Mouse (Mus musculus) lung, embryonic 14.5 days (tissue): ENCODE results near the gene Homer2. TPM values are rescaled to one million over a fixed set of nuclear protein-coding genes. Genes with fewer than 3 reads are reported as not detected.

Experiments used
- ATAC-seq: fragments of 200-750 bp; cut with Nextera tagmentation; 2 replicates; pipeline ENCODE4 v1.8.0; 2017; ENCODE audit warnings: mild to moderate bottlenecking, moderate TSS enrichment, moderate library complexity; ENCODE audit not compliant: insufficient read depth
- DNase-seq: peaks from one replicate; pipeline ENCODE4 v3.0.0-alpha.2; 2015
- H3K27ac ChIP-seq: fragments of 300-500 bp; sonication (generic); 2 replicates; pipeline ENCODE4 v1.5.1; 2014; ENCODE audit warnings: low read depth, mild to moderate bottlenecking, moderate library complexity
- H3K27me3 ChIP-seq: fragments of 300-500 bp; sonication (generic); 2 replicates; pipeline ENCODE4 v1.6.1; 2014; ENCODE audit warnings: low read length, control low read depth; ENCODE audit not compliant: insufficient read depth
- H3K36me3 ChIP-seq: fragments of 300-500 bp; sonication (generic); 2 replicates; pipeline ENCODE4 v1.6.1; 2014; ENCODE audit warnings: control low read depth; ENCODE audit not compliant: insufficient read depth
- H3K4me1 ChIP-seq: fragments of 300-500 bp; sonication (generic); 2 replicates; pipeline ENCODE4 v1.6.1; 2014; ENCODE audit warnings: antibody characterized with exemption, control low read depth; ENCODE audit not compliant: insufficient read depth
- H3K4me2 ChIP-seq: fragments of 300-500 bp; sonication (generic); 2 replicates; pipeline ENCODE4 v1.6.1; 2014; ENCODE audit warnings: mild to moderate bottlenecking
- H3K4me3 ChIP-seq: fragments of 300-500 bp; sonication (generic); 2 replicates; pipeline ENCODE4 v1.5.1; 2014; ENCODE audit warnings: low read depth, low read length
- H3K9ac ChIP-seq: fragments of 300-500 bp; sonication (generic); 2 replicates; pipeline ENCODE4 v1.6.1; 2014
- H3K9me3 ChIP-seq: fragments of 300-500 bp; sonication (generic); 2 replicates; pipeline ENCODE4 v1.6.1; 2016; ENCODE audit warnings: low read depth, low read length, control low read depth
- CTCF ChIP-seq: IDR thresholded peaks from 2 replicates; pipeline ENCODE4 v1.5.1; 2016; ENCODE audit warnings: antibody characterized with exemption, low read depth
- WGBS: fragments of 180-500 bp; shearing (Covaris S2); extraction: QIAGEN DNeasy Blood & Tissue Kit; methylation state at CpG from one replicate; pipeline ENCODE4 v1.1.7; 2014; 5-methylcytosine and 5-hydroxymethylcytosine counted together
- polyA plus RNA-seq: library from polyadenylated mRNA; unstranded; fragments of >200 nt; fragmentation: Nextera tagmentation; extraction: Ambion mirVana; gene quantifications from 2 replicates; pipeline ENCODE4 v1.2.1, GENCODE M21; 2014

Homer2 gene
- polyA plus RNA-seq, 1 experiment from 2014 or later: 38.2 TPM

DNA sequence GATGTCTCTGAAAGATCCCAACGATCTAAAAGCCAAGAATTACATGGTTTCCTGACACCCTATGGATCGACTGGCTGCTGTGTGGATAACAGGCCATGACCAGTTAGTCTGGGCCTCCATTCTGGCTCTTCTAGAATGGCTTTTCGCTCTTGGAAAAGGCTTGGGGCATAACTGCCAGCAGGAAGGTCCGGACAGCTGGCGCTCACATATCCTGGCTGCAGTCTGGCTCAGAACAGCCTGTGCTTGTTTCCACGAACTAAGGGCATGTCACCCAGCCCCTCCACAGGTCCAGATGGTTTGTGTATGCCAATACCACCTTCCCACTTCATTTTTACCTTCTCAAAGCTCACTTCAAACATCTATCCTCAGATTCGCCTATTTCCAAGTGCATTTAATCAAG lies 22.0 kb downstream of the Homer2 start:
- H3K4me3 ChIP-seq: no peak overlapping the region
- H3K4me2 ChIP-seq: no peak overlapping the region
- H3K27ac ChIP-seq: no peak overlapping the region
- H3K36me3 ChIP-seq: no peaks in the 10 kb centered on the region
- DNase-seq: no peak
- no peaks in the 10 kb centered on the region for H3K27me3 ChIP-seq
- no peak for ATAC-seq
- TF ChIP-seq CTCF: no peak
- 68% methylated on average over 7 of the region's 7 CpGs for WGBS
- no peaks in the 10 kb centered on the region for H3K9me3 ChIP-seq
- H3K4me1 ChIP-seq: no peaks in the 10 kb centered on the region
- no peak overlapping the region for H3K9ac ChIP-seq

- Histone ChIP-seq H3K9ac (no peak overlapping the region), H3K4me1 (no peaks in the 10 kb centered on the region), H3K36me3 (no peaks in the 10 kb centered on the region), H3K9me3 (no peaks in the 10 kb centered on the region), H3K27ac (peak overlapping the region; percentile 1; the same call in 1 of the 2 replicates), H3K4me2 (no peak overlapping the region), H3K27me3 (no peaks in the 10 kb centered on the region), H3K4me3 (no peak overlapping the region)
- 67% methylated on average over 7 of the region's 7 CpGs for WGBS
- DNase-seq (no peak), ATAC-seq (no peak)
- no peak for TF ChIP-seq CTCF
These were observed 23.4 kb downstream of the Homer2 start for GRCm38 (mm10) chr7:81683779-81684422.

GRCm38 (mm10) chr7:81681386-81681785 lies 25.9 kb downstream of the Homer2 start:
- 56% methylated on average over 3 of the region's 3 CpGs for WGBS
- Histone ChIP-seq H3K9me3 (no peaks in the 10 kb centered on the region), H3K4me1 (no peaks in the 10 kb centered on the region), H3K4me3 (no peak overlapping the region), H3K36me3 (no peaks in the 10 kb centered on the region), H3K9ac (no peak overlapping the region), H3K27me3 (no peaks in the 10 kb centered on the region), H3K27ac (no peak overlapping the region), H3K4me2 (no peak overlapping the region)
- DNase-seq (no peak), ATAC-seq (no peak)
- TF ChIP-seq CTCF: no peak

DNA sequence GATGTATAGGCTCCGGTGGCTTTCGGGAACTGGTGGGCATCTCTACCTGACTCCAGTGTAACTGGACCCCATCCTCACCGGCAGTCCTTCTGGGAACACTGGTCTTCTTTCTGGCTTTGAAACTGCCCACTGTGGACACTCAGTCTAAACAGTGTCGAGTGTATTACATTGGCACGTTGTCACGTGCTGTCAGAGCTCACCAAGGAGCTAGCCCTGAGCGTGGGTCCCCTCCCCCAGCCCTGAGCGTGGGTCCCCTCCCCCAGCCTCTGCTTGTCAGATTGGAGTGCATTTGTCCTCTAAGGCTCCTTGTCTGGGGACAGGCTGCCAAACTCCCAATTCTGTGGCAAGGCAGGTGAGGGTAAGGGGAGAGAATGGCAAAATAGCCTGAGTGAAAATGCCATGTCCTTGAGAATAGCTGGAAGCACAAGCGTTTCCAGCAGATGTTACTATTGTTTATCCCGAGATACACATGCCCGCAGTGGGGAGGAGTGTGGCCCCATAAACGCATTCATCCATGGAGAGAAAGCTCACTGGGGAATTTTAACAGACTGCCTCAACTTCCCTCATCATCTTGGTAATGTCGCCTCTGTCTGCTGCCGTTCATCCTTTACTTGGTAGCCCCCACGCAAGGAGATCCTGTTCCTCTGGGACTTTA lies 33.8 kb downstream of the Homer2 start:
- H3K4me1 ChIP-seq: peaks cover 7% of the 10 kb centered on the region
- 0 out of 2 replicates have a peak, but pooled peaks have one; percentile 44 for ATAC-seq
- H3K9ac ChIP-seq: no peak overlapping the region
- no peak overlapping the region for H3K4me3 ChIP-seq
- TF ChIP-seq CTCF: no peak
- 36% methylated on average over 15 of the region's 15 CpGs for WGBS
- no peak for DNase-seq
- H3K36me3 ChIP-seq: no peaks in the 10 kb centered on the region
- H3K27ac ChIP-seq: no peak overlapping the region
- H3K9me3 ChIP-seq: no peaks in the 10 kb centered on the region
- no peaks in the 10 kb centered on the region for H3K27me3 ChIP-seq
- no peak overlapping the region for H3K4me2 ChIP-seq

- ATAC-seq: no peak
- Histone ChIP-seq H3K36me3 (no peaks in the 10 kb centered on the region), H3K4me1 (peaks cover 7% of the 10 kb centered on the region), H3K4me2 (0 out of 2 replicates have a peak overlapping the region, but pooled peaks have one; percentile 10), H3K9ac (no peak overlapping the region), H3K4me3 (no peak overlapping the region), H3K27ac (no peak overlapping the region), H3K27me3 (no peaks in the 10 kb centered on the region), H3K9me3 (no peaks in the 10 kb centered on the region)
- no peak for TF ChIP-seq CTCF
- WGBS: 55% methylated on average over 10 of the region's 10 CpGs
- DNase-seq: no peak
These were observed 34.5 kb downstream of the Homer2 start for GRCm38 (mm10) chr7:81672735-81673291.

DNA sequence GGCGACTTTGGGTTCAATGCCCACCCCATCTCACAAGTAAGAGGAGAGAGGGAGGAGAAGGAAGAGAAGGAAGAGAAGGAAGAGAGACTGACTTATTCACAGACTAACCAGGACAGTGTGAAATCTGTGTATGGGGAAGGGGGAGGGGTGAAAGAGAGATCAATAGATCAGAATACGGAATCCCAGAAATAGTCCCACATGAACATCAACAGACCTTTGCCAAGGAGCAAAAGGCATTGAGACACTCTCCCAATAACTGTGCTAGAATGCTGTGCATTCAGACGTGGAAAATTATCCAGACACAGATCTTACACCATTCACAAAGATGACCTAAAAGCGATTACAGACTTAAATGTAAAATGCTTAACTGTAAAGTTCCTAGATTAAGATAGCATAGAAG lies 40.2 kb downstream of the Homer2 start:
- WGBS: 76% methylated on average over 4 of the region's 4 CpGs
- no peak for TF ChIP-seq CTCF
- Histone ChIP-seq H3K9ac (no peak overlapping the region), H3K4me3 (no peak overlapping the region), H3K27ac (no peak overlapping the region), H3K4me1 (no peaks in the 10 kb centered on the region), H3K27me3 (no peaks in the 10 kb centered on the region), H3K9me3 (no peaks in the 10 kb centered on the region), H3K36me3 (no peaks in the 10 kb centered on the region), H3K4me2 (no peak overlapping the region)
- DNase-seq (no peak), ATAC-seq (no peak)

DNA sequence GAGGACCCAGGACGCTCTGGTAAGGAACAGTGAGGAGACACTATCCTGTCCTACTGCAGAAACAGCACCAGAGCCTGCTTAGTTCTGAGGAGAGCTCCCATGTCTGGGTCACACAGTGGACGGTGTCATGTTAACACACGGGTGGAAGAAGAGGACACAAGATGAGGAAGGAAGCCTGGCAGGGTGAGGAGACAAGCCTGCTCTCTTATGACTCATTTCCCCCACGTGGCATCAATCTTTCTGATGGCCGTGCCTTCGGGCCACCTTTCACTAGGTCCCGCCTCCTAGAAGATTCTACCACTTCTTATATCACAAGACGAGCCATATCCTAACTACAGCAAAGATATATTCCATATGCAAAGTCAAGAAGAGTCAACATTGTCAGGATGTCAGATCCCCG lies 40.7 kb downstream of the Homer2 start:
- Histone ChIP-seq H3K9ac (no peak overlapping the region), H3K36me3 (no peaks in the 10 kb centered on the region), H3K4me1 (no peaks in the 10 kb centered on the region), H3K4me2 (no peak overlapping the region), H3K4me3 (no peak overlapping the region), H3K27ac (no peak overlapping the region), H3K27me3 (no peaks in the 10 kb centered on the region), H3K9me3 (no peaks in the 10 kb centered on the region)
- TF ChIP-seq CTCF: no peak
- WGBS: 68% methylated on average over 9 of the region's 9 CpGs
- ATAC-seq: no peak
- DNase-seq: no peak
